ENCODE assay signal across 21 mouse cellular contexts in genomic region chr8:113675281-113675680, GRCm38 (mm10). TPM values are rescaled to one million over a fixed set of nuclear protein-coding genes. Genes with fewer than 3 reads are reported as not detected.
DNase-seq lines count a peak whose midpoint lies in the region; ATAC-seq lines count a peak whose summit lies in the region.
"Had no signal": no experiment of that assay in that cellular context is flagged by ENCODE, and none has a peak within 500 bp of the region (broad histone marks: within the 10 kb centered on the region; RNA-seq: fewer than 3 reads in every experiment).

No protein-coding gene starts in this region.

- 46% methylated on average over 2 of the region's 2 CpGs for WGBS in forebrain, embryonic 15.5 days
- 53% methylated on average over 2 of the region's 2 CpGs for WGBS in forebrain, embryonic 13.5 days
- WGBS in kidney, embryonic 15.5 days = 73% methylated on average over 2 of the region's 2 CpGs

- peaks cover 7% of the 10 kb centered on the region; the same call in 1 of the 2 replicates for H3K4me1 ChIP-seq in forebrain, embryonic 15.5 days
- H3K4me1 ChIP-seq in forebrain, embryonic 13.5 days = peaks cover 13% of the 10 kb centered on the region; the same call in 1 of the 2 replicates
- no peaks in the 10 kb centered on the region for H3K4me1 ChIP-seq in kidney, embryonic 15.5 days
- H3K4me1 ChIP-seq: hindbrain, embryonic 10.5 days; liver, embryonic 13.5 days had no signal

- H3K27ac ChIP-seq in forebrain, embryonic 15.5 days (replicated peaks) = no peak overlapping the region
- H3K27ac ChIP-seq in forebrain, embryonic 13.5 days = no peak overlapping the region
- H3K27ac ChIP-seq in kidney, embryonic 15.5 days = no peak overlapping the region
- H3K27ac ChIP-seq: embryonic facial prominence, embryonic 13.5 days; hindbrain, embryonic 10.5 days; limb, embryonic 12.5 days; liver, embryonic 13.5 days; midbrain, embryonic 10.5 days; stomach, postnatal 0 days had no signal

- no peaks in the 10 kb centered on the region for H3K9me3 ChIP-seq in forebrain, embryonic 15.5 days
- H3K9me3 ChIP-seq in forebrain, embryonic 13.5 days (replicated peaks) = no peaks in the 10 kb centered on the region
- no peaks in the 10 kb centered on the region for H3K9me3 ChIP-seq in kidney, embryonic 15.5 days (replicated peaks)
- H3K9me3 ChIP-seq: hindbrain, embryonic 10.5 days; limb, embryonic 12.5 days; liver, embryonic 13.5 days; midbrain, embryonic 10.5 days had no signal

- H3K9ac ChIP-seq in forebrain, embryonic 15.5 days (replicated peaks) = no peak overlapping the region
- no peak overlapping the region for H3K9ac ChIP-seq in forebrain, embryonic 13.5 days
- H3K9ac ChIP-seq in kidney, embryonic 15.5 days = no peak overlapping the region
- H3K9ac ChIP-seq: embryonic facial prominence, embryonic 13.5 days; limb, embryonic 12.5 days; liver, embryonic 13.5 days had no signal

- DNase-seq in kidney, postnatal 10 days = peak; percentile 29
- DNase-seq in Muller cell, postnatal 12 days (ENCODE audit: inconsistent ontology term) = peak; percentile 21
- DNase-seq in adrenal gland, postnatal 36 days = peak; percentile 36 to 63
- DNase-seq in natural killer cell, adult 2 months (ENCODE audit: low spot score in 2 of 2) = no peak
- DNase-seq: cerebellum, adult 9-11 months; gastrocnemius, postnatal 36 days; kidney, adult 8-10 months; liver, embryonic 13.5 days; lung, postnatal 36 days; retina, postnatal 1 day had no signal

- H3K27me3 ChIP-seq in forebrain, embryonic 15.5 days = no peaks in the 10 kb centered on the region
- no peaks in the 10 kb centered on the region for H3K27me3 ChIP-seq in forebrain, embryonic 13.5 days
- no peaks in the 10 kb centered on the region for H3K27me3 ChIP-seq in kidney, embryonic 15.5 days
- H3K27me3 ChIP-seq: embryonic facial prominence, embryonic 13.5 days; liver, embryonic 13.5 days had no signal

- no peaks in the 10 kb centered on the region for H3K36me3 ChIP-seq in forebrain, embryonic 15.5 days
- no peaks in the 10 kb centered on the region for H3K36me3 ChIP-seq in forebrain, embryonic 13.5 days (ENCODE audit: poor library complexity, severe bottlenecking)
- no peaks in the 10 kb centered on the region for H3K36me3 ChIP-seq in kidney, embryonic 15.5 days
- H3K36me3 ChIP-seq: embryonic facial prominence, embryonic 13.5 days; hindbrain, embryonic 10.5 days; limb, embryonic 12.5 days; liver, embryonic 13.5 days; midbrain, embryonic 10.5 days had no signal

- peak; percentile 21; the same call in 1 of the 2 replicates for ATAC-seq in forebrain, embryonic 15.5 days (replicated peaks)
- no peak for ATAC-seq in forebrain, embryonic 13.5 days
- no peak for ATAC-seq in kidney, embryonic 15.5 days (replicated peaks; ENCODE audit: low FRiP score)

- no peak overlapping the region for H3K4me3 ChIP-seq in forebrain, embryonic 15.5 days
- no peak overlapping the region for H3K4me3 ChIP-seq in forebrain, embryonic 13.5 days
- H3K4me3 ChIP-seq in kidney, embryonic 15.5 days (replicated peaks) = no peak overlapping the region
- H3K4me3 ChIP-seq: embryonic facial prominence, embryonic 13.5 days; hindbrain, embryonic 10.5 days; limb, embryonic 12.5 days; liver, embryonic 13.5 days; midbrain, embryonic 10.5 days had no signal

- no peak overlapping the region for H3K4me2 ChIP-seq in forebrain, embryonic 15.5 days (replicated peaks)
- H3K4me2 ChIP-seq in forebrain, embryonic 13.5 days = no peak overlapping the region
- H3K4me2 ChIP-seq in kidney, embryonic 15.5 days = no peak overlapping the region
- H3K4me2 ChIP-seq: embryonic facial prominence, embryonic 13.5 days; limb, embryonic 12.5 days; liver, embryonic 13.5 days had no signal

RNA-seq across cellular contexts. Expression of gene Syce1l, which starts 32.3 kb away (rescaled TPM):
- polyA plus RNA-seq in forebrain, embryonic 15.5 days (2015; fragmentation: Nextera tagmentation; extraction: Ambion mirVana) = 0.47 TPM in 1 of 2 replicates, not detected in the other
- polyA plus RNA-seq in forebrain, embryonic 13.5 days (2015; fragmentation: Nextera tagmentation; extraction: Ambion mirVana) = not detected in 2 replicates
- not detected in 2 replicates for polyA plus RNA-seq in kidney, embryonic 15.5 days (2015; fragmentation: Nextera tagmentation; extraction: Ambion mirVana)
- total RNA-seq in adrenal gland, postnatal 36 days (2021) = under 1 TPM in 1 of 2 experiments, not detected in 1; 0.46 TPM
- total RNA-seq: gastrocnemius, postnatal 36 days; midbrain, postnatal 0 days had no signal
- polyA plus RNA-seq: embryonic facial prominence, embryonic 13.5 days; heart, postnatal 0 days; hindbrain, embryonic 10.5 days; intestine, embryonic 14.5 days; limb, embryonic 12.5 days; liver, embryonic 13.5 days; stomach, postnatal 0 days had no signal

RNA-seq across cellular contexts. Expression of gene Mon1b, which starts 39.9 kb away (rescaled TPM):
- polyA plus RNA-seq in forebrain, embryonic 15.5 days (2015; fragmentation: Nextera tagmentation; extraction: Ambion mirVana) = 12.8 and 14.4 TPM in 2 replicates
- 9.7 and 10.6 TPM in 2 replicates for polyA plus RNA-seq in forebrain, embryonic 13.5 days (2015; fragmentation: Nextera tagmentation; extraction: Ambion mirVana)
- polyA plus RNA-seq in kidney, embryonic 15.5 days (2015; fragmentation: Nextera tagmentation; extraction: Ambion mirVana) = 7.9 and 8.4 TPM in 2 replicates
- total RNA-seq in adrenal gland, postnatal 36 days (2021) = 10 to 100 TPM; 15.9 to 20.6 TPM

Comparison
In these comparisons a context has a peak if more than half of its experiments do, and no peak if none do; other contexts are left out.
1. DNase-seq: peak in kidney, postnatal 10 days (single experiment), Muller cell, postnatal 12 days (single experiment) and adrenal gland, postnatal 36 days (2 of 2); none in natural killer cell, adult 2 months (0 of 2).